Mouse (Mus musculus) olfactory bulb, adult 2 months (tissue): ENCODE data around the gene Vamp2. TPM values are rescaled to one million over a fixed set of nuclear protein-coding genes. Genes with fewer than 3 reads are reported as not detected.
A peak's percentile ranks its signal among the peaks of the same experiment; 100 is the strongest.

Experiments used
- H3K27ac ChIP-seq: fragments of 200-500 bp; 2 replicates; pipeline ENCODE4 v1.5.1; 2012; ENCODE audit warnings: low read depth, low read length; ENCODE audit not compliant: insufficient read depth
- H3K4me1 ChIP-seq: fragments of 200-500 bp; 2 replicates; pipeline ENCODE4 v1.6.1; 2012; ENCODE audit warnings: low read length; ENCODE audit not compliant: control insufficient read depth, insufficient read depth
- H3K4me3 ChIP-seq: fragments of 200-500 bp; 2 replicates; pipeline ENCODE4 v1.5.1; 2012; ENCODE audit warnings: mild to moderate bottlenecking, low read depth, low read length, moderate library complexity; ENCODE audit not compliant: insufficient read depth
- CTCF ChIP-seq: fragments of 200-500 bp; IDR thresholded peaks from 2 replicates; pipeline ENCODE4 v1.5.1; 2012; ENCODE audit warnings: low read depth, mild to moderate bottlenecking, low read length, moderate library complexity; ENCODE audit not compliant: insufficient read depth
- POLR2A ChIP-seq: fragments of 200-500 bp; IDR thresholded peaks from 2 replicates; pipeline ENCODE4 v1.6.1; 2012; ENCODE audit warnings: mild to moderate bottlenecking, low read depth, low read length, moderate library complexity; ENCODE audit not compliant: insufficient read depth
- WGBS: fragments of 180-500 bp; shearing (Covaris S2); methylation state at CpG from one replicate; pipeline ENCODE4 v1.1.7; 2018; 5-methylcytosine and 5-hydroxymethylcytosine counted together
- polyA plus RNA-seq: library from polyadenylated mRNA; stranded (reverse); fragments of >200 nt; gene quantifications from 2 replicates; pipeline ENCODE4 v1.2.4, GENCODE M21; 2012; ENCODE audit warnings: low replicate concordance; ENCODE audit not compliant: missing spikeins, insufficient read depth, insufficient read length

The Vamp2 gene
- polyA plus RNA-seq, 1 experiment: 348 TPM

DNA sequence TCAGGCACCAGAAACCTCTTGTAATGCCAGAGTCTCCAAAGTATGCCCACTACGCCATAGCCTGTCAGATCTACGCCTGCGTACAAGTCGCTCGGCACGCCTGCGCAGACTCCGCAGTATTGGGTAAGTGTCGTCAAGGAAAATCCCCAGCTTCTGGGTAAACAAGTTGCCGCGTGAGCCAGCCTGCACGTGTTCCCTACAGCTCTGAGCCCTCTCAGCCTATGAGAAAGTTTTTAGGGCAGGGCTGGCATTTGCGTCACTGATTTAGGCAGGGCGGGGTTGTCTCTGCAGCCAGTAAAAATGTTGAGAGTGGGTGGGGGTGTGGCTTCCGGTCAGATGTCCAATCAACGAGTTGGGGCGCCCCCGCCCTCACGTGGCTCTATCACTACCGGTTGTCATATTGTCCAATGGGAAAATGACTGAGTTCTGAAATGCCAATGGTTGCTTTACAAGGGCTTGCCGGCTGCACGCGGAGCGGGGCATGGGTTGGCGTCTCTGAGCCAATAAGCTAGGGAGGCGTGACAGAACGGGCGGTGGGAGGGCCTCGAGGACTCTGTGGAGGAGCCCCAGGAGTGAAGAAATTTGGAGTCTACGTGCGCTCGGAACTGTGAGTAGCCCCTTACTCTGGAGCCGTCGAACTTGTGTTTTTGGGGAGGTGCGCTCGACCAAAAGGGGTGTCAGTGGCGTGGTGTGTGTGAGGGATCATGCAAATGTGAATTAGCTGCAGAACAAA lies 6.6 kb downstream of the Vamp2 start, which contains the start of gene Per1:
Gene Per1 (plus strand): TSS at position 521 of the 733 bp plus-strand sequence.
- peak within 1 kb of the TSS; percentile 99 for H3K27ac ChIP-seq
- TF ChIP-seq POLR2A (peak; percentile 78), CTCF (no peak)
- H3K4me1 ChIP-seq: peaks cover 34% of the 10 kb centered on the region
- WGBS: under 1% methylated on average over 37 of the region's 37 CpGs
- H3K4me3 ChIP-seq: peak within 1 kb of the TSS; percentile 65

DNA sequence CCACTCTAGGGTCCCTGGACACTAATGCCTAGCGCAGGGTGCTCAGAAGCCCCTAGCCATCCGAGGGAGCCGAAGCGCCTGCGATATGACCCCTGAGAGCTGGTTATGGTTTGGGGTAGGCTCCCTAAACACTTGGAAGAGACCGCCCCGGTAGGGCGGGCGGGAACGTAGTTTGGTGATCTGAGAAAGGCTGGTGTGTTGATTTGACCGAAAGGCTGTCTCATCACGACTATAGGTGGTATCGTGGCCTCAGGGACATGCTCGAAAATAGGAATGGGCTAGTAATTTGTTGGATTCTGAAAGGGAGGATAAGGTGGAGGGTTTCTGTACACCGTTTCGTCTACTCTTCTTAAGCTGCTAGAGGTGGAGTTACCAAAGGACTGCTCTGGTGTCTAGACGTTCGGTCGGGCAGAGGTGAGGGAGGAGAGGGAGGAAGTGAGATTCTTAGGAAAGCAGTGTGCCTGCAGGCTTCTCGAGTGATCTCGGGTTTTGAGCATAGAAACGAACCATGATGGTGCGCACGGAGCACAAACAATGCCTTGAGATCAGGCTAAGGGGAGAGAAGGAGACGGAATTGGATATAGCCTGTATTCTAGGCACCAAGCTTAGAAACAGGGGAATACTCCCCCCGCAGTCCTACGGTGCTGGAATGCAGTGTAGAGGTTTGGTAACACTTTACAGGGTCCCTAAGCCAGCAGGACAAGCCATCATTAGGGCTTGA lies 7.4 kb downstream of the Vamp2 start:
- H3K4me3 ChIP-seq: peak overlapping the region; percentile 65
- H3K4me1 ChIP-seq: peaks cover 32% of the 10 kb centered on the region
- peak overlapping the region; percentile 99 for H3K27ac ChIP-seq
- WGBS: under 1% methylated on average over 27 of the region's 27 CpGs
- TF ChIP-seq CTCF (no peak), POLR2A (no peak)

DNA sequence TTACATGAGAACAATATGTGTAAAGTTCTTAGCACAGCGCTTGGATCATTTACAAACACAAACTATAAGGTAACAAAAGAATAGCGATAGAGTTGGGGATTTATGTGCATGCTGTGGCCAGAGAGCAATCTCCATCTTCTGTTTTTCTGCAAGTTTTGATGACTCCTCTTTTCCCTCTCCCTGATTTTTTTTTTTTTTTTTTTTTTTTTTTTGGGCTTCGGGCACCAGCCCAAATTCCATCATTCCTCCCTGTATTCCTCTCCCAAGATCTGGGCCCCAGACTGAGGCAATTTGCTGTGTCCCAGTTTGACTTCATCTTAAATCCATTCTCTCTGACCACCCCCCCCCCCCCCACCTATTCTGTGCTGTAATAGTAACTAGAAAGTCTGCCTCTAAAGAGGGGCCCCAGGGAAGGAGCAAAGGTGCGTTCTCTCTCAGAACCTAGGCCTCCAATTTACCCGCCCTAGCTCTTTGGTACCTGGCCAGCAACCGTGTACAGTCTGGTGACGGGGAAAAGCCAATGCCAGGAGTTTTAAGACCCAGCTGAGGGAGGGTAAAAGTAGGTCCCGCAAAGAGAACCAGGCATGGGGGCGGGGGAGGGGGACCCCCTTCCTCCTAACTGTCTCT lies 8.2 kb downstream of the Vamp2 start:
- peaks cover 35% of the 10 kb centered on the region for H3K4me1 ChIP-seq
- H3K4me3 ChIP-seq: peak overlapping the region; percentile 46
- WGBS: 3% methylated on average over 9 of the region's 9 CpGs
- H3K27ac ChIP-seq: peak overlapping the region; percentile 99
- TF ChIP-seq POLR2A: no peak
- no peak for TF ChIP-seq CTCF

DNA sequence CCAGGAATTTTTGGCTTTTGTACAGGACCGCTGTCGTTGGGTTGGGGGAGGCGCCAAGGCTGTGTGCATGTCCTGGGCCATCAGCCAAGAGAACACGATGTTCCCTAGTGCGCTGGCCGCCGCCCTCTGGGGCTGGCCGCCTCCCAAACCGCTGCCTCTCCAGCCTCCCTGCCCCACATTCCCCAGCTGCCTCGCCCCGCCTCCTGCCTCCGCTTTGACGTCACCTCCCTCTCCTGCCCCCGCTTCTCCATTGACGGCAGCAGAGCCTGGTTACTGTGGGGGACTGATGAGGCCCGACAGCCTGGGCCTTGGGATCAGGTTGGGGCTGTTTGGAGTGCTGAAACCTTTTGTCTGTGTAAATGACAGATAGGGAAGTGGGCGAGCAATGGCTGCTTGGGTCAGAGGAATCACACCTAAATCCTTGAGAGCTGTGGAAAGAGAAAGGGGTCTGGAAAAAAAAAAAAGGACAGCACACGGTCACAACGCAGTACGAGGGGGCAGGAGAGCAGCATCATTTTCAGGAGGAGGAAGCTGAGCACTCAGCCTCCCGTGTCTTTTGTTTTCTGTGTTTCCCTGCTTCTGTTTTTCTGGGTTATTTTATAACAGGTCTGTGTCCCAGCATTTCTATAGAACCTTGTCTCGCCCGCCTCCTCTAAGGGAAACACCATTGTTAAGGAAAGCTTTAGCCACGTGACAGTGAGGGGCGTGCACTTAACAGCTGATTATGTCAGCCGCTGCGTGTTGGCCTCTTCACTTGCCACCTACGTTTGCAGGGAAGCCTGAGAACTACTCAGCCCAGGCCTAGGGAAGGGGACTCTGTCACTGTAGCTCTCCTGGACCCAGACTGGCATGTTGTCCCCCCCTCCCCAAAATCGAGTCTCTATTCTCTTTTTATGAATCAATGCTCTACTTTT lies 9.0 kb downstream of the Vamp2 start:
- 1% methylated on average over 29 of the region's 29 CpGs for WGBS

DNA sequence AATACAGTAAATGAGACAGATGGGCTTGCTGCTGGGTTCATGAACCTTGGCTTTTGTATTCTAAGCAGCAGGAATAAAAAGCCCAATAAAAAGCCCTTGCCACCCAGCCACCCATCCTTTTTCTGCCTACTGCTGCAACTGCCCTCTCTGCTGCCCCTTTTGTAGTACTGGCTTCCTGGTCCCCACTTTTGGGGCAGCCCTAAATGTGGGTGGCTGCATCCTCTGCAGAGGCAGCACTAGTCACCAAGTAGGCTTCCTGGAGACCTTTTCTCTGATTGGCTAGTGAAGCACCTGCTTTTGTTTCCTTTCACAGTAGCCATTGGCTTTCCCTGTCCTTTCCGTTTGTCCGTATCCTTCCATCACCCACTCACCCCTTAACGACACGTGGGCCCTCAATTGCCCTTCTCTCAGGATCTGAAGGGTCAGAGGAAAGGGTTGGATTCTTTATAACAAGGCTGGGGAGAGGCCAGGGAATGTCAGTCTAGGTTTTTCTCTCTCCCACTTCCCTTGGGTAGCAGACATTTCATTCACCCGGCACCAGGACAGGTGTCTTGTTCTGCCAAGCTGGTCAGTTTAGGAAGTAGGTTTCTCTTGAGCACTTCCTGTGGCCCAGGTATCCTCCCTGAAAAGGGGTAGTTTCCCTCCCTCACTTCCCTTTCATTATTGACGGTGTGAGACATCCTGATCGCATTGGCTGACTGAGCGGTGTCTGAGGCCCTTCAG lies 9.9 kb downstream of the Vamp2 start:
- Histone ChIP-seq H3K4me1 (peaks cover 49% of the 10 kb centered on the region), H3K27ac (peak overlapping the region; percentile 99), H3K4me3 (peak overlapping the region; percentile 83)
- no peak for TF ChIP-seq CTCF
- TF ChIP-seq POLR2A: no peak
- 5% methylated on average over 8 of the region's 8 CpGs for WGBS

More for the DNA sequence above, 9.0 kb downstream of the Vamp2 start:
- peak overlapping the region; percentile 99 for H3K27ac ChIP-seq
- TF ChIP-seq CTCF: no peak
- TF ChIP-seq POLR2A: peak; percentile 57
- H3K4me3 ChIP-seq: peak overlapping the region; percentile 46
- H3K4me1 ChIP-seq: peaks cover 40% of the 10 kb centered on the region

DNA sequence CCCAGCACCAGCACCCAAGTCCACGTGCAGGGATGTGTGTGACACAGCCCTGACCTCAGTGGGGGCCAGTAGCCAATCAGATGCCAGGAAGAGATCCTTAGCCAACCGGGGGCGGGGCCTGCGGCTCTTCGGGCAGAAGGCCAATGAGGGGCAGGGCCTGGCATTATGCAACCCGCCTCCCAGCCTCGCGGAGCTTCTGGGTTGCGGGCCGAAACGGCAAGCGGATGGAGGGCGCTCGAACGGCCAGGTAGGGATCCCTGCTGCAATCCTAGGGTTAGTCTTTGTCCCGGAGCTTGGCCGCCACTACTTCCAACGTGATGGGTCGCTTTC lies 10.4 kb downstream of the Vamp2 start:
- no peak for TF ChIP-seq CTCF
- TF ChIP-seq POLR2A: peak; percentile 67
- Histone ChIP-seq H3K4me3 (peak overlapping the region; percentile 83), H3K4me1 (peaks cover 54% of the 10 kb centered on the region), H3K27ac (peak overlapping the region; percentile 99)
- under 1% methylated on average over 19 of the region's 19 CpGs for WGBS

DNA sequence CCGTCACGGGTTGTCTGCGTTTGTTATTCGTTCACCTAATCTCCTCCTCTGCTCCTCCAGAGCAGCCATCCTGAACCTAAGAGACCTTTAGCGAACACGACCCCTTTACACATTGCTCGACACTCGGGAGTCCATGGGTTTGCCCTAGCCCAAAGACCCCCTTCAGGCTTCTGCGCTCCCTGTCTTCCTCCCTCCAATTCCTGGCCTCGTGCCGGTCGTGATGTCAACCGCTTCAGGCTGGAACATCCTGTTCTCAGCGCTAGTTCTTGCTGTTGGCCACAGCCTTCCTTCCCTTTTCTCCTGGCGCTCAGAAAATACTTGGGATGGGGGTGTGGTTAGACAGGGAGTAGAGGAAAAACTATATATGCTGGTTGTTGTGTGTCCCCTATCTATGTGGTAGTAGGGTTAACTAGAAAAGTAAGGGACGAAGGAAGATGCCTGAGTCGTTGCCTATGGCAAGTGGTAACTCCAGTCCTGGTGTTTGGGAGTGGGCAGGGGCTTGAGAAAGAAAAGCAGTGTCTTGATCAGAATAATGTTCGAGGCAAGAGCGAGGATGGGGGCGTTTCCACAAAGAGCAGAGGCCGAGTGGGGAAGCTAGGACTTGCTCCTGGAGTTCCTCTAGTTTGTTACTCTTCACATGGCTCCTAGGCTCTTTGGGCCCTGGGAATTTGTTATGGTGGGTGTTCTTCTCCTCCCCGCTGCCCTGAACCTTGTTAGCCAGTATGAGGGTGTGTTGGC lies 11.1 kb downstream of the Vamp2 start:
- H3K4me1 ChIP-seq: peaks cover 60% of the 10 kb centered on the region
- H3K4me3 ChIP-seq: peak overlapping the region; percentile 83
- TF ChIP-seq CTCF: no peak
- TF ChIP-seq POLR2A: no peak
- WGBS: 1% methylated on average over 22 of the region's 22 CpGs
- peak overlapping the region; percentile 99 for H3K27ac ChIP-seq
